Mouse (Mus musculus) kidney, adult 9 months (tissue): Measurements from ENCODE around the gene Olfr996.
"Not testable (repeated sequence)": the region's sequence is repeated elsewhere in the genome, so short reads cannot be mapped to it uniquely, and the experiment has no call there.

Source experiments
- DNase-seq: peaks from one replicate; pipeline ENCODE4 v3.0.0; 2022

The Olfr996 gene

GRCm38 (mm10) chr2:85578915-85579314, at the start of gene Olfr996:
Olfr996 (plus strand) TSS chr2:85579215.
- no peak for DNase-seq

GRCm38 (mm10) chr2:85532082-85532778, 46.8 kb upstream of the Olfr996 start:
- no peak for DNase-seq

GRCm38 (mm10) chr2:85533934-85534333, 45.1 kb upstream of the Olfr996 start:
- DNase-seq = no peak

- no peak for DNase-seq
These were observed 24.2 kb upstream of the Olfr996 start for GRCm38 (mm10) chr2:85554806-85555205.

- no peak for DNase-seq
These were observed 18.8 kb upstream of the Olfr996 start for GRCm38 (mm10) chr2:85560226-85560625.

- peak; percentile 49 for DNase-seq
These were observed 17.8 kb upstream of the Olfr996 start for GRCm38 (mm10) chr2:85561187-85561586.

- DNase-seq = not testable (repeated sequence)
These were observed 9.6 kb downstream of the Olfr996 start, which contains the start of gene Olfr998 for GRCm38 (mm10) chr2:85588648-85589047. Olfr998 (plus strand) TSS chr2:85588948.

- DNase-seq = no peak
These were observed 32.8 kb downstream of the Olfr996 start, which contains the start of gene Olfr1000 for GRCm38 (mm10) chr2:85611803-85612202. Olfr1000 (minus strand) TSS chr2:85611903.
